Mouse (Mus musculus) adrenal gland, postnatal 4 days (tissue): ENCODE data around the gene Trim66. TPM values are rescaled to one million over a fixed set of nuclear protein-coding genes. Genes with fewer than 3 reads are reported as not detected.

Experiments
- DNase-seq, 2 experiments: peaks; one replicate each; pipeline ENCODE4 v3.0.0; 2021 to 2022; ENCODE audit warnings: low spot score in 2 of 2, mixed read lengths in 2 of 2
- total RNA-seq, 2 experiments: library from RNA; stranded (reverse); gene quantifications; 2 replicates each; pipeline ENCODE4 v1.2.3; 2021

Gene Trim66
- total RNA-seq, 2 experiments from 2014 or later: 0.25 to 0.40 TPM

DNA sequence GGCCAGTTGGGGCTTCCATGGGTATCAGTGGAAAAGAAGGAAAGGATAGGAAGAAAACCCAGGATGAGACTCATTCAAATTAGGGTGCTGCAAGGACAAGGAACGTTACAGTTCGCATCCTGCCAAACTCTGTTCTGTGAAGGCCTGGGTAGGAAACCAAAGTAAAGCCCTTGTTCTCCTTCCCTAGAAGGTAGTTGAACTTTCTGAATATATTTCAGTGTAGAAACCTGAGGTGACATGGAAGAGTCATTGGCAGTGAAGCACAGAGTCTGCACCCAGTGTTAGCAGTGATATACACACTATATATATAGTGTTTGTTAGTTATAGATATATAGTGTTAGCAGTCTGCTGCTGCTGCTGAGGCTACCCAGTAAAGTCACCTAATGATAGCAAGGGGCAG lies 15.4 kb upstream of the Trim66 start:
- no peak for DNase-seq

DNA sequence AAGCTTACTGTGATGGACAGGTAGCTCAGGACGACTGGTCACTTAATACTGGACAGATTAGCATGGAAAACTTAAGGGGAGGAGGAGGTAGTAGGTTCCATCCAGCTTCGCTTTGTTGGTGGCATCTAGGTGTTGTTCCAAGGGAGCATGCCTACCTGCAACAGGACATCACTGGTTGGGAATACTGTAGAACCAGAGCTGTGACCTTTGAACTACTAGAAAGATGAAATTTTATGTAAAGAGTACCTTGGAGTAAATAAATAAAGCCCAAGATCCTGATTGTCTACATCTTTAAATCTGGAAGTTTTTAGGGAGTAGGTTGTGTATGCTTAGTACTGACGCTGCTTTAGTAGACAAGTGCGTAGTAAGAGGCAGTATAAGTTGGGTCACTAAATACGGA lies 14.2 kb upstream of the Trim66 start:
- no peak for DNase-seq

DNA sequence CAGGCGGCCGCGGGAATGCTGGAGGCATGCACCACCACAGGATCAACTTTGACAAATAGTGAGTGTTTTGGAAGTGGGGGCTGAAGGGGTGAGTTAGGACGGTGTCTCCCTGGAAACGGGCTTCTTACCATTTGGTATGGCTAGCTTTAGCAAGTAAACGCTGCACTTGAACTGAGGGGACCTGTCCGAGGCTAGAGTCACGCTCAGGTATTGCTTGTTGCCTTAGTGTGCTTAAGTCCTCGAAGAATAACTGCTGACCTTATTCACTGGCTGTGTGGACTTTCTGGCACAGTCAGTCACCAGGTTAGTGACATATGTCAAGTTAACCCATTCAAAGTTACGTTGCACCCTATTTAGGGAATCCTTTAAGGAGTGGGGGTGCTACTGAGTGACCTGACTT lies 12.0 kb upstream of the Trim66 start:
- no peak for DNase-seq

DNA sequence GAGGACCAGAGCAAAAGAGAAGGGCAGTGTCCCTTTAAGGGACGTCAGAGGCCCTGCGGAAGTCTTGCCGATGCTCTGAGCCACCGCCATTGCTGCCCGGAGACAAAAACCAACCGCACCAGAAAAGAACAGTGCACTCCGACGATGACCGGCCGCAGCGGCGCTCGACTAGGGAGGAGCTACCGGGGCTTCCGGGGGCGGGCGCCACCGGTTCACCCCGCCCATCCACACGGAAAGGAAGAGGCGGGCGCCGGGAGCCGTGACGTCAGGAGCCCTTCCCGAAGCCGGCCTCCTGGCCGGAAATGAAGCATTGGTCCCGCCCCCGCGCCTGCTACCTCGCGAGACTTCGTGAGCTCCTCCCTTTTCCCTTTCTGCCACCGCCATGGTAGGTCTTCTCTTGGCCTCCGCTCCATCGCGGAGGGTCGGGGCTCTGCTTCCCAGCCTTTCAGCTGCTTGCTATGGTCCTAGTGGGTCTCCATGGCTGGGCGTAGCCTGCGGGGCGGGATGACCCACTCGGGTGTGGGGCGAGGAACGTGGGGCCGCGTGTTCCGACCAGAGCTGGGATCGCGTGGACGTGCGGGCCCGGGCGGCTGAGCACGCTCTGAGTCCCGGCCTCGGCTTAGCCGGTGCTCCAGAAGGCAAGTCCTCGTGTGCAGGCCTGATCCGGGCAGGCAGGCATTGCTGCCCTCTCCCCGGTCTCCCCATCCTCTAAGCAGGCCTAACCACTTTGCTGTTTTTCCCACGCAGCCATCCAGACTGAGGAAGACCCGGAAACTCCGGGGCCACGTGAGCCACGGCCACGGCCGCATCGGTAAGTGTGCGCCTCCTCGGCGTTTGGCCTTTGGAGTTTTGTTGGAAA lies 11.1 kb upstream of the Trim66 start, which contains the start of gene Rpl27a:
Gene Rpl27a (plus strand): TSS at position 310 of the 859 bp plus-strand sequence.
- peak; percentile 95 to 98 for DNase-seq

DNA sequence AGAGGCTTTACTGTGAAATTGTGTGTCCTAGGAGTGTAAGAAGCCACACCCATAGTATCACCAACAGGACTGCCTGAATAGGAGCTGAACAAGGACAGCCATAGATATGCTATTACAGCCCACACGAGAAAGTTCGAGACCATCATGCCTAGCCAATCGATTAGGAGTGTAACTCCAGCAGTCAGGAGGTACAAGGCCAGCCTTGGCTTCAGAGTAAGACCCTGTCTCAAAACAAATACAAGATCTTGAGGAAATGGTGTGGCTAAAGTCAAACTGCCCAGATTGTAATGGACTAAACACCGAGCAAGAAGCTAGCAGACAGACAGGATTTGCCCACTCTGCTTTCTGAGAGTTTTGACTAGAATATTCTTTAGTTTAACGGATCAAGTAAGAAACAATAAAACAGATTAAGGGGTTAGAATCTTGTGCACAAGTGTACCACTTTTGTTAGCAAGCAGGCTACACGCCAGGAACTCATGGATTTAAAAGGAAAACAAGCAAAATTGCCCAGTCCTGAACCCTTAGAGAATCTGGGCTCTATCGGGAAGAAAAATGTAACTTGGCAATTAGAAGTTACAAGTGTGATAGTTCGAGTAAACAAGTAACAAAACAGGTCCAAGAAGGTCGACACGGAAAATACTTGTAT lies 10.2 kb upstream of the Trim66 start:
- DNase-seq: no peak

DNA sequence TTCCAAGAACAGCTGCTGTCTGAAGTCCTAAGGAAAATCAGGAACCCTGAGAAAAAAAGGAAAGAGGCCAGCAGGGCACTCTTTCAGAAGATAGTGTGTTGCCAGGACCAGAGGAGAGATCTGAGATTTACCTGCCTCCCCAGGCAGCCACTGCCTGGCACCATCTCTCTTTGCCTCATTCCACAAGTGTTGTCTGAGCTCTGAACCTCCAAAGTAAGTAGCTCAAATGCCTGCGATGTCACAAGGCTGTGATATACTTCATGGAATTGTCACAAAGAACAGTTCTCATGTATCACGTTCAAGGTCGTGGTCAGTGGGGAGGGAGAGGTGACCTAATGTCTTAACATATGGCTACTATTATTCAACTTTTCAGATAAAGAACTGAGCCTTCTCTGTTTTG lies 8.6 kb upstream of the Trim66 start:
- no peak for DNase-seq

DNA sequence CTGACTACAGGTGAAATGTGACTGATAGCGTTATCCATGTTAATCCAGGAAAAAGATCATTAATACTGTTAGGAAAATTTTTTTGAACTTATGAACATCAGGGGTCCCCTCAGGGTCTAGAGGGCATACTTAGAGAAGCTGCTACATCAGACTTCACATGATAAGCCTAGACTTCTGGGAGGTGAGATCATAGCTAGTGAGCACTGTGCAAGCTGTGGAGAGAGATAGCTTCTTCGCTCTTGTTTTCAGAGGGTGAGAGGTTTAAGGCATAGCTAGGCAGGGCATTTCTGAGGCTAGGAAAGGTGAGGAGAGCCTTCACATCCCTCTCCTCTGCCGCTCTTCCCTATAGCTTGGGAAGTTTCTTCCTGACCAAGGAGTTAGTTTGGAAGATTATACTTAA lies 3.9 kb upstream of the Trim66 start:
- DNase-seq: no peak

DNA sequence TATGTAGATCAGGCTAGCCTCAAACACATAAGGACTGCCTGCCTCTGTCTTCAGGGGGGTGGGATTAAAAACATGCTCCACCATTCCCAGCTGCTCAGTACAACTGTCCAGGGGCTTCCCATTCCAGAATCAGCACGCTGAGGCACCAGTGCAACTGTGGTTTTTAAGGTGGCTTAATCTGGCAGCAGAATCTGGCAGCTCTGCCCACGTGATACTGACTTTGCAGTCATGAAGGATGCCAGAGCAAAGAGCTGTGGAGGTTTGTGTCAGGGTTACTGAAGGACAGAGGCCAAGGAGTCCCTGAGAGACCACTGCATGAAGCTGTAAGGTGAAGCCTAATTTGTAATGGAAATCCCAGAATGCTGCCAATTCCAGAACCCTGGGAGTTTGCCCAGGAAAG lies 2.9 kb upstream of the Trim66 start:
- no peak for DNase-seq

DNA sequence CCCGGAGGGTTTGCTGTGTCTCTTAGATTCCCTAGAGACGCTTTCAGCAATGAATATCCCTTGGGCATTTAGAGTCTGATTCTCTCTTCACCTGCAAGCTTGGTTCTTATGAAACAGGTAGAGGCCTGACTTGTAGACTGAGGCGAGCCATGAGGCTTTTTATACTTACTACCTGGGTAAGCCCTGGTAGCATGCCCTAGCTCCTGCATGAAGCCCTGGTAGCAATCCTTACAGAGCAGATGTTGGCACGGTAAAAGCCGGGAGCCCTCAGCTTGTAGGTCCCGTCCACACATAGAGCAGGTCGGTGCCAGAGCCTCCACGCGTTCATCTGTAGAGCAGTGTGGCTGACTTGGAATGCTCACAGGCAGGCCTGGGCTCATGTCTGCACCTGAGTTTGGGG lies 362 bp downstream of the Trim66 start:
- no peak for DNase-seq

DNA sequence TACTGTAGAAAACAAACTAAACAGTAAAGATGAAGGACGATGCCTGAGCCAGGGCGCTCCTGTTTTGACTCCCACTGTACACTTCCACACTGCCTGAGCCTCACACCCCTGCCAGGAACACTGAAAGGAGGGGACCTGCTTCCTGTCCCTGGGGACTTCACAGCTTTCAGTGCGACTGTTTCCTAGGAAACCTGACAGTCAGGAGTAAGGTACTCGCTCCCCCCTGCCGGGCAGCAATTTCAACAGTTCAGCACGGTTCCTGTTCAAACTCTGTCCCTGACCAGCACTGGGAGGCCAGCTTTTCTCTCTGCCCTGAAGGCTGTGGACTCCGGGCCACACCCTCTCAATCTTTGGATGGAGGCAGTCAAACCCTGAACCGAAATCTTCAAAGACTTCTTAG lies 815 bp downstream of the Trim66 start:
- no peak for DNase-seq

DNA sequence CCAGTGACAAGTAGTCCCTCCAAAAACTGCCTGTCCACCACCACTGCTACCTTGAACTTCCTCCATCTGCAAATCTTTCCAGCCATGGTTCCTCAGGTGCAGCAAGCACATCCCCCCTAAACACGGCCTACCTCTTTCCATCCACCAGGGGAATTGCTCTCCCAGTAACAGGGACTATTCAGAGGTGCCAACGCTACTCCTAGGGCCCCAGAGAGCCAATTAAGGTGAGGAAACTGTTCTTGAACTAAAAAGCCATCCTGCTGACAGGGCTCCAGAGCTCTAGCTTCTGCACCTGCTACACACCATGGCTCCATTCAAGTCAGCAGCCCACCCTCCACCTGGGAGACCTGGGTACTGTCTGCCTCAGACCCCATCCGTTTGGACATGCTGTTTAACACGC lies 10.4 kb downstream of the Trim66 start:
- DNase-seq: no peak

DNA sequence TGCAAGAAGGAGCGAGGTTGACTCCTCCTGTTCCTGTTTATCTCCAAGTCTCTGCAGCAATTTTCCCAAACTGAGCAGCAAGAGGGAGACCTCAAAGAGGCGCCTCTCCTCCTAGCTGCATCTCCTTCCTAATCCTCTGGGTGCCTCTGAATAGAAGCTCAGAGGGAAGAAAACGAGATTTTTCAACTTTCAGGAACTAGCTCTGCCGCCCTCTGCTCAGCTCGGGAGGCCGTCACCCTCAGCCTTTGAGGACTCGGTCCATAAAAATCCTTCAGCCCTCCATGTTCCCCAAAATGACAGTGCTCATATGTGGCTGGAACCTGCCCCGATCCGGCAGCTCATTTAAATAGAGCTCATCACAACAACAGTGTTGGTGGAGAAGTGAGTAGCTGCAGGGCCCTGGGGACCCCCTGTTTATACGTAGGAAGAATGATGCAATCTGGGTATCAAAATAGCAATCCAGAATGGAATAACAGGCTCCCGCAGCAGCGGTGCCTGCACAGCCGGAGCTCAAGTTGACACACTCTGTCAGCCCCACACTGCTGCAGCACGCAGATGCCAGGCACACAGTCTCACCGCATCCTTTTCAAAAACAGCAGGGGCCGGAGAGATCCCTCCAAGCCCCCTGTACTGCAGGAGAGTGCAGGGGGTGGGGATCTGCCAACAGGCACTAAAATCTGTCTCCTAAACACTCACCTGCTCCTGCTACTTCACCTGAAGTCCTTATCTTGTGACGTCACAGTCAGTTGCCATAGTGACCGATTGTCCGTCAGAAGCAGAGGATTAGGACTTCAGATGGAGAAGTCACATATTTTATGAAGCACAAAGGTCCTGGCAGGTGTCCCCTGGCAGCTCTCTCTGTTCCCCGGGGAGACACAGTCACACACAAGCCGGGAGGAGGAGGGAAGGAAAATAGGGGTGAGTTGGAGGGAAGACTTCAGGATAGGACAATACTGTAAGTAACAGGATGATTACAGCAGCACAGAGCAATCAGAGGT lies 14.3 kb downstream of the Trim66 start:
- no peak for DNase-seq

DNA sequence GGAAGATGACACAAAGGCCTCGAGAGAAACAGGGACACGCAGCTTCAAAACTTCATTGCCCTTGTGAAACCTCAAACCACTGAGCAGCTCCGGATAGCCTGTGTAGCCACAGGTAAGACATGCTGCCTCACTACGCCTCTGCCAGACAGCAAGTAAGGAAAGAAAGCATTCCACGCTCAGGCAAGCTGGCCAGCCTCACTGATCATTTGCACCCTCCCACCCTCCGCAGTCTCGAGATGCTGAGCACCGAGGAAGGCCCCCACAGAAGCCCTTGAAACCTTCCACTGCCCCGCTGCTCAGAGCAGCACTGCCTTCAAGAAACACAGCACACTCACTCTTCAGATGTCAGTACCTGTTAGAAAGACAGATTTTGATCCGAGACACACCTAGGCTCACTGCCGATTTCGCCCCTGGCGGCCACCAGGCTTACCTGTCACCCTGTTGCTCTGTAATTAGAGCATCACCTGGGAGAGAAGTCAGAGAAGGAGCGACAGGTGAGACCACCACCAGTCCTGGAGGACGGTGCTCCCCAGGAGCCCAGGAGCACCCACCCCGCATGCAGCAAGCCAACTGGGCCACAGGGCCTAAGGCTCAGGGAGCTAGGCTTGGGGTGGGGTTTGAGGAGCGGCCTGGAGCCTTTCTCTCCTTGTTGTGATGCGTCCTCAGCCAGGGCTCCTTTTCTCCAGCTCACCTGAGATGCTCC lies 15.2 kb downstream of the Trim66 start:
- DNase-seq: no peak

DNA sequence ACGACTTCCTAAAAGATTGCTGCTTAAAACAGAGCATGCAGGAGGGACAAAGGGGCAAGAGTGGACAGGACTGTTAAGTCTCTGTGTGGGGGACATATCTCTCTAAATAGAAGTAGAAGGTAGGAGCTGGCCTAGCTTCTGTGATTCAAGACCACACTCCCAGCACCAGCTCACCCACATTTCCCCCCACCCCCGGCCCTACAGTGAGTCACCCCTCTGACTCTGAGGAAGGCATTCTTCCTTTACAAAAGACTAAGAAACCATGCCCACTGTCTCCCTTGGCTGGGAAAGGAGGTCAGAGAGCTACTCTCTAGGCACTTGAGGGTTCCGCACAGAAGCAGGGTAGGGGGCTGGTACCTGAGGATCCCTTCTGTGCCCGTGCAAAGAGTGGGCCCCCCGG lies 23.7 kb downstream of the Trim66 start:
- DNase-seq: no peak

DNA sequence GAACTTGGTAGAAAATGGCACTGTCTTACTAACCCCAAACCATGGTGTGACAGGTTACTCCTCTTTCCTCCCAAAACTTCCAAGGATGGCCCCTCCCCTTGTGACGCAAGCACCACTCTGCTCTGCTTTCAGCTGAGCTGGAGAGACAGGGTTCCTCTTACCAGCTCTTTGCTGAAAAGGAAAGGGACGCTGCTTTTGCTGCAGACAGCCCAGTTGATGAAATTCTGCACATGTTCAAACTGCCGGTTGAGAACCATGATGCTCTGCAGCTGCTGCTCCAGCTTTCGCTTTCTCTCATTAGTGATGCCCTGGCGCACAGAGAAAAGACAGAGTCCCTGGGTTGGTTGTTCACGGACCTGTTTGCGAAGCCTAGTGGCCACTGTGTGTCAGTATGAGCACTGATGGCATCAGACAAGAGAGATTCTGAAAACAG lies 27.2 kb downstream of the Trim66 start:
- no peak for DNase-seq

DNA sequence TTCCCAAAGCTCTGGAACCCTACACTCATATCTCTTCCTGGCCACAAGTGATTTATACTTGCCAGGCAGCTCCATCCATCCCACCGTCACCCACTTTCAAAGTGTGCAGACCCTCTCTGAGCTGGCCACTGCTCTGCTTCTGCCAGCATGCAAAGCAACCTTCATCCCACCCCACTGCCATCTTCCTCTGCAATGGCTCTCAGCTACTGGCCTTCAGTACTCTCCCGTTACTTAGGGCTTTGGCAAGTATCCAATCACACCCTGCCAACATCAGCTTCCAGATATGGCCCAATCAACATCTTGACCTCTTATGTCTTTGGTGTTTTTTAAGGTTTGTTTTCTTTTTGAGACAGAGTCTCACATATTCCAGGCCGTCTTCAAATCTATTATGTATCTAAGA lies 30.0 kb downstream of the Trim66 start:
- no peak for DNase-seq

DNA sequence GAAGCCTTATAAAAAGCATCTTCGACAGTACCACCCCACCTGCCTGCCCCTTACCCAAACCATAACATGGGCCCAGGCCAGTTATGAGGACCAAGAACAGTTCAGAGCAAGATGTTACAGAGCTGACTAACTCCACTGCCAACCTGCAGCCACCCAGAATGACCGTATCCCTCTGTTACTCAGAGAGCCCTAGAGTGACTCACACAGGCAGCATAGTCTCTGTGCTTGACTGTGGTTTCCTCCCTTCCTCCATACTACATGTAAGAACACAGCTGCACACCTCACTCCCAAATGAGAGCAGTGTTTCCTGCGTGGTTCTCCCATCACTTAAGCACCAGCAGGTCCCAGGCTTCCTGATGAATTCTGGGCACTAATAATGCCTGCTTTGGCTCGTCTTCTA lies 37.2 kb downstream of the Trim66 start:
- no peak for DNase-seq

DNA sequence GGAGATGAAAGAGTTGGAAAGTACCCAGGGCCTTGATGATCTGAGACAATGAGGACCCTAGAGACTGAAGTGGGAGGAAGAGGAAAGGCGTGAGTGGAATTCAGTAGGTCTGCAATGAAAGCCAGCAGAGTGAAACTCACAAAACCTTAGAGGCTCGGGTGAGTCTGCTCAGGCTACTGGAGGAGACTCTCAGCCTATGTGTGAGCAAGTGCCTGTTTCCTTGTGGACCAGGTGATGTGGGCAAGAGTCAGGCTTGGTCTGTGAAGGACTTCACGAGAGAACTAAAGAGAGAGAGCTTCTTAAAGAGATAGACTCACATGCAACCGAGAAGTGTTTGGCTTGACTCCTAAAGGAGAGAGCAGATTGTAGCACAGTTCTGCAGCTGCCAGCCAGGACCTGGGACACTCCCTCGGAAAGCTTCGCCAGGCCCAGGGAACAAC lies 39.7 kb downstream of the Trim66 start:
- no peak for DNase-seq

DNA sequence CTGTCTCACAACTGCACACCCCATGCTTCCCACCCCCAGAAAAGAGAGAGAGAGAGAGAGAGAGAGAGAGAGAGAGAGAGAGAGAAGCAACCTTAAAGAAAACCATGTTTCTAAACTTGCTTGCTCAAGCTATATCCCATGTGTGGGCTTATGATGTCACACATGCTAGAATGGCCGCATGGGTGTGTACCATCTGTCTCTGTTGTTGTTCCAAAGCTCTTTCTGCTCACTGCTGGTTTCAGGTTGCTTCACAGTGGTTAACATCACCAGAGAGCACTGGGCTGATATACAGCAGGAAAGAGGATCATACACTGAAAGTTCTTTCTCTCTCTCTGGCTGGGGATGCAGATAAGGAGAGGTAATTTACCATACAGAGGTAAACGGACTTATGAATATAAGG lies 40.3 kb downstream of the Trim66 start:
- no peak for DNase-seq

DNA sequence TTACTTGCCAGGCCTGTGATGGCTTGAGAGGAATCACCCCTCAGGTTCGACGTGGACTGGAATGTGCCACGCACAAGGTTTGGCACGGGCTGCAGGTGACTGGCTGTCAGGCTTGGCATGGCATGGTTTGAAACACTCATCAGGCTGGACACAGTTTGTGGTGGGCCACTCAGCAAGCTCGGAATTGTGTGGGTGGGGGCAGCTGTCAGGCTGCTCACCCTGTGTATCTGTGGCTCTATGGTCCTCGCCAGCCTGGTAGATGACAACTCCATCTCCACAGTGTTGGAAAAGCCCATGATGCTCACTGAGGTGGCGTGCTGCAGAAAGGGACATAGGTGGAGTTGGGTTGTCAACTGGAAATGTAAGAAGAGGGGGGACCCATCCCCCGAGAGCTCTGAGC lies 47.2 kb downstream of the Trim66 start:
- DNase-seq: no peak

DNA sequence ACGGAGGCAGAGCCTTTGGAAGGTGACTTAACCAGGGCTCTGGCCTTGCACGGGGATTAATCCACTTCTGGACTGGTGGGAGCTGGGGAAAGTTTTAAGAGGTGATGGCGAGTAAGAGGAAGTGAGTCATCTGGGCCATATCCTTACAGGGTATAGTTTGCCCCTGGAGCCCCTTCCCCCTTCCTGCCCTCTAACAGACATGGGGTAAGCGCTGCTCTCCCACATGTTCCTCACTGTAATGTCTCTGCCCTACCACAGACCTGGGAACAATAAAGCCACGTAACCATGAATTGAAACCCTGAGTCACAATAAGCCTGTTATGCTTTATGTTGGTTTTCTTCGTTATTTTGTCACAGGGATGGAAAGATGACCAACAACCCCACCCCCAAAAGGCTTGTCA lies 51.4 kb downstream of the Trim66 start:
- DNase-seq: no peak
